In genomic region chr2:32150924-32151659, GRCm38 (mm10) we compare ENCODE assay signal across 8 mouse cellular contexts. TPM values are rescaled to one million over a fixed set of nuclear protein-coding genes. Genes with fewer than 3 reads are reported as not detected.
DNase-seq lines count a peak whose midpoint lies in the region; ATAC-seq lines count a peak whose summit lies in the region.

TSS of gene Prrc2b (plus strand) at chr2:32151082.

- peak within 1 kb of the TSS; percentile 88 for H3K4me3 ChIP-seq in embryonic facial prominence, embryonic 14.5 days (ENCODE audit: low read depth, low read length)
- peak within 1 kb of the TSS; percentile 92 for H3K4me3 ChIP-seq in heart, embryonic 15.5 days
- H3K4me3 ChIP-seq in lung, embryonic 15.5 days: peak within 1 kb of the TSS; percentile 81

- WGBS in embryonic facial prominence, embryonic 14.5 days: under 1% methylated on average over 17 of the region's 117 CpGs
- WGBS in heart, embryonic 15.5 days: under 1% methylated on average over 75 of the region's 117 CpGs
- under 1% methylated on average over 87 of the region's 117 CpGs for WGBS in lung, embryonic 15.5 days

- H3K36me3 ChIP-seq in embryonic facial prominence, embryonic 14.5 days (ENCODE audit: control insufficient read depth, insufficient read depth, low read length): no peaks in the 10 kb centered on the region
- H3K36me3 ChIP-seq in heart, embryonic 15.5 days: no peaks in the 10 kb centered on the region
- no peaks in the 10 kb centered on the region for H3K36me3 ChIP-seq in lung, embryonic 15.5 days

- peak within 1 kb of the TSS; percentile 99 for H3K27ac ChIP-seq in embryonic facial prominence, embryonic 14.5 days (replicated peaks; ENCODE audit: low read depth, low read length)
- peak within 1 kb of the TSS; percentile 98 for H3K27ac ChIP-seq in heart, embryonic 15.5 days
- peak within 1 kb of the TSS; percentile 98 for H3K27ac ChIP-seq in lung, embryonic 15.5 days

- no peaks in the 10 kb centered on the region for H3K27me3 ChIP-seq in embryonic facial prominence, embryonic 14.5 days (replicated peaks; ENCODE audit: control insufficient read depth, insufficient read depth, low read length)
- H3K27me3 ChIP-seq in heart, embryonic 15.5 days: no peaks in the 10 kb centered on the region
- H3K27me3 ChIP-seq in lung, embryonic 15.5 days: no peaks in the 10 kb centered on the region

- no peaks in the 10 kb centered on the region for H3K9me3 ChIP-seq in embryonic facial prominence, embryonic 14.5 days (ENCODE audit: control insufficient read depth, low read length)
- no peaks in the 10 kb centered on the region for H3K9me3 ChIP-seq in heart, embryonic 15.5 days (replicated peaks)
- H3K9me3 ChIP-seq in lung, embryonic 15.5 days: no peaks in the 10 kb centered on the region

- peak; percentile 87 for DNase-seq in CD4-positive, CD25-positive, alpha-beta regulatory T cell, adult 2 months (ENCODE audit: low read depth, low spot score)
- DNase-seq in adipocyte (ENCODE audit: low spot score): peak; percentile 47
- DNase-seq in embryonic facial prominence, embryonic 14.5 days (ENCODE audit: low spot score): peak; percentile 80
- peak; percentile 67 to 87 for DNase-seq in kidney, postnatal 25 days
- peak; percentile 84 to 88 for DNase-seq in thymus, postnatal 36 days

- peak within 1 kb of the TSS; percentile 96 for H3K4me2 ChIP-seq in embryonic facial prominence, embryonic 14.5 days (ENCODE audit: low read depth, low read length)
- peak within 1 kb of the TSS; percentile 80 for H3K4me2 ChIP-seq in heart, embryonic 15.5 days
- H3K4me2 ChIP-seq in lung, embryonic 15.5 days: peak within 1 kb of the TSS; percentile 89

- H3K4me1 ChIP-seq in embryonic facial prominence, embryonic 14.5 days (ENCODE audit: control insufficient read depth, insufficient read depth, low read length): peaks cover 39% of the 10 kb centered on the region
- H3K4me1 ChIP-seq in heart, embryonic 15.5 days (replicated peaks): peaks cover 49% of the 10 kb centered on the region
- peaks cover 46% of the 10 kb centered on the region for H3K4me1 ChIP-seq in lung, embryonic 15.5 days

- ATAC-seq in embryonic facial prominence, embryonic 14.5 days (ENCODE audit: low read depth): peak; percentile 80
- ATAC-seq in heart, embryonic 15.5 days (replicated peaks; ENCODE audit: insufficient number of reproducible peaks, insufficient read depth, low FRiP score, low read depth): peak; percentile 64
- ATAC-seq in lung, embryonic 15.5 days (ENCODE audit: borderline replicate concordance, extremely low read depth, low FRiP score, low TSS enrichment): peak; percentile 75
- ATAC-seq in neutrophil, adult 5-6 weeks (ENCODE audit: extremely low read depth, insufficient number of reproducible peaks, low FRiP score, poor library complexity, severe bottlenecking): peak; percentile 31; the same call in 1 of the 2 replicates

- H3K9ac ChIP-seq in embryonic facial prominence, embryonic 14.5 days (ENCODE audit: low read depth, low read length): peak within 1 kb of the TSS; percentile 100
- H3K9ac ChIP-seq in heart, embryonic 15.5 days: peak within 1 kb of the TSS; percentile 98
- peak within 1 kb of the TSS; percentile 88 for H3K9ac ChIP-seq in lung, embryonic 15.5 days

RNA-seq across cellular contexts. Expression of gene Prrc2b, which starts in this region (rescaled TPM):
- 63.0 and 66.0 TPM in 2 replicates for polyA plus RNA-seq in embryonic facial prominence, embryonic 14.5 days (2014; fragmentation: Nextera tagmentation; extraction: Ambion mirVana)
- polyA plus RNA-seq in heart, embryonic 15.5 days (2015; fragmentation: Nextera tagmentation; extraction: Ambion mirVana): 21.0 and 34.8 TPM in 2 replicates
- polyA plus RNA-seq in lung, embryonic 15.5 days (2015; fragmentation: Nextera tagmentation; extraction: Ambion mirVana): 49.5 and 51.7 TPM in 2 replicates
- total RNA-seq in neutrophil, adult 5-6 weeks (2017): 36.7 and 37.0 TPM in 2 replicates

Comparison
In these comparisons a context has a peak if more than half of its experiments do, and no peak if none do; other contexts are left out.
1. Peak in every context shown above with its lines: DNase-seq, ATAC-seq, H3K4me3 ChIP-seq and H3K27ac ChIP-seq.